Mouse (Mus musculus) cortical plate, adult 2 months (tissue): ENCODE results near the gene Rad17.

Experiments
- CTCF ChIP-seq: fragments of 200-500 bp; IDR thresholded peaks from 2 replicates; pipeline ENCODE4 v1.5.1; 2011; ENCODE audit warnings: mild to moderate bottlenecking, control low read depth, low read length; ENCODE audit not compliant: insufficient read depth; ENCODE audit errors: extremely low read depth
- POLR2A ChIP-seq: fragments of 200-500 bp; IDR thresholded peaks from 2 replicates; pipeline ENCODE4 v1.6.1; 2011; ENCODE audit warnings: mild to moderate bottlenecking, low read length, control low read depth; ENCODE audit not compliant: insufficient read depth; ENCODE audit errors: extremely low read depth

- TF ChIP-seq CTCF, result no peak
- TF ChIP-seq POLR2A, result no peak
These were observed 49.8 kb downstream of the Rad17 start for GRCm38 (mm10) chr13:100601034-100601433.
